Mouse (Mus musculus) intestine, embryonic 16.5 days (tissue): ENCODE data around the gene Slc17a6. TPM values are rescaled to one million over a fixed set of nuclear protein-coding genes. Genes with fewer than 3 reads are reported as not detected.

Source experiments
- ATAC-seq: fragments of 200-750 bp; cut with Nextera tagmentation; 2 replicates; pipeline ENCODE4 v1.8.0; 2017; ENCODE audit warnings: moderate TSS enrichment, moderate library complexity
- H3K27ac ChIP-seq: fragments of 300-500 bp; sonication (generic); 2 replicates; pipeline ENCODE4 v1.5.1; 2014; ENCODE audit warnings: mild to moderate bottlenecking, low read length
- H3K27me3 ChIP-seq: fragments of 300-500 bp; sonication (generic); replicated peaks from 2 replicates; pipeline ENCODE4 v1.6.1; 2014; ENCODE audit warnings: low read length, control low read depth, mixed read lengths; ENCODE audit not compliant: control insufficient read depth, insufficient read depth
- H3K36me3 ChIP-seq: fragments of 300-500 bp; sonication (generic); 2 replicates; pipeline ENCODE4 v1.6.1; 2014; ENCODE audit warnings: low read length, control low read depth; ENCODE audit not compliant: control insufficient read depth, insufficient read depth
- H3K4me1 ChIP-seq: fragments of 300-500 bp; sonication (generic); 2 replicates; pipeline ENCODE4 v1.6.1; 2014; ENCODE audit warnings: low read length, control low read depth, mixed read lengths; ENCODE audit not compliant: control insufficient read depth, insufficient read depth
- H3K4me2 ChIP-seq: fragments of 300-500 bp; sonication (generic); 2 replicates; pipeline ENCODE4 v1.6.1; 2014; ENCODE audit warnings: low read depth, low read length, control low read depth
- H3K4me3 ChIP-seq: fragments of 300-500 bp; sonication (generic); 2 replicates; pipeline ENCODE4 v1.5.1; 2014; ENCODE audit warnings: mild to moderate bottlenecking, low read length
- H3K9ac ChIP-seq: fragments of 300-500 bp; sonication (generic); 2 replicates; pipeline ENCODE4 v1.6.1; 2014; ENCODE audit warnings: low read depth, low read length
- H3K9me3 ChIP-seq: fragments of 300-500 bp; sonication (generic); 2 replicates; pipeline ENCODE4 v1.6.1; 2016; ENCODE audit warnings: low read length, control low read depth; ENCODE audit not compliant: control insufficient read depth
- WGBS: fragments of 180-500 bp; shearing (Covaris S2); extraction: QIAGEN DNeasy Blood & Tissue Kit; methylation state at CpG from one replicate; pipeline ENCODE4 v1.1.7; 2014; 5-methylcytosine and 5-hydroxymethylcytosine counted together
- polyA plus RNA-seq: library from polyadenylated mRNA; unstranded; fragments of >200 nt; fragmentation: Nextera tagmentation; extraction: Ambion mirVana; gene quantifications from 2 replicates; pipeline ENCODE4 v1.2.1, GENCODE M21; 2015

Slc17a6 gene
- polyA plus RNA-seq, 1 experiment from 2014 or later: 0.12 TPM

DNA sequence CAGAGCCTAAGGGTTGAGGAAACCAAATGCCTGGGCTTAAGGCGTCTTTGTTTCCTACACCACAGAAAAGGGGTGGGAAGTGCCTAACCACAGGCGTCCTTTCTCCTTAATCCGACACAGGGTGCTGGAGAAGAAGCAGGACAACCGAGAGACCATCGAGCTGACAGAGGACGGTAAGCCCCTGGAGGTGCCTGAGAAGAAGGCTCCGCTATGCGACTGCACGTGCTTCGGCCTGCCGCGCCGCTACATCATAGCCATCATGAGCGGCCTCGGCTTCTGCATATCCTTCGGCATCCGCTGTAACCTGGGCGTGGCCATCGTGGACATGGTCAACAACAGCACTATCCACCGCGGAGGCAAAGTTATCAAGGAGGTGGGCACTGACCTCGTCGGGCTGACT is 3.4 kb downstream of the Slc17a6 start:
- peaks cover 57% of the 10 kb centered on the region for H3K27me3 ChIP-seq

DNA sequence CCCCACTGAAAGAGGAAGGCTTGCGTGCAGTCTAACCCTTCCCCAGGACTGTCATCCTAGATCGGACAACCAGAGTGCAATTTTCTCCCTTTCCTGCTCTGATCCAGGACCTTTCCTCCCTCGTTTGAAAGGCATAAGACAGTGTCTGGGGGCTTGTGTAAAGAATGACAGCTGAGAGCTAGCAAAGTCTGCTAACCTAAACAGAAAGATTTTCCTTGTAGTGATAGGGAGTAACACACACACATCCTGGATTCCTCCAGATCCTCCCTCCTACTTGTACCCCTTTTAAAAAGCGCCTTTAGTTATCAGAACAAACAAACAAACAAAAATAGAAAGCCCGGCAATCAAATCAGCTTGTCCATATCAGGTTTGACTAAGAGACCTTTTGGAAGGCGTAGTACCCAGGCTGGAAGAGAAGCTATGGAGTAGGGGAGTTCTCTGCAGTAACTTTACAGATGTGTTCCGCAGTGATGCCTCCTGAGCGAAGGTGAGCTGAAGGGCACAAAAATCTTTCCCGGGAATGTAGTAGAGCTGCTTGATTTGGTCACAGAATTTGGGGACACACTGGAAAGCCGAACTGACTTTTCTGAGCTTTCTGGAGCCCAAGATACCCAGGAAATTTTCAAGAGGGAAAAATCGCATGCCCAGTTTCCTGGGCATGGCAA is 3.9 kb downstream of the Slc17a6 start:
- WGBS: 5% methylated on average over 11 of the region's 11 CpGs
- H3K27me3 ChIP-seq: peaks cover 57% of the 10 kb centered on the region
- ATAC-seq: no peak
- H3K27ac ChIP-seq: no peak overlapping the region
- H3K4me3 ChIP-seq: no peak overlapping the region
- H3K9ac ChIP-seq: no peak overlapping the region
- H3K9me3 ChIP-seq: no peaks in the 10 kb centered on the region
- no peaks in the 10 kb centered on the region for H3K36me3 ChIP-seq
- no peaks in the 10 kb centered on the region for H3K4me1 ChIP-seq
- H3K4me2 ChIP-seq: no peak overlapping the region

More for the DNA sequence above, 3.4 kb downstream of the Slc17a6 start:
- Histone ChIP-seq H3K9me3 (no peaks in the 10 kb centered on the region), H3K4me3 (no peak overlapping the region), H3K4me1 (no peaks in the 10 kb centered on the region), H3K9ac (no peak overlapping the region), H3K27ac (no peak overlapping the region), H3K36me3 (no peaks in the 10 kb centered on the region), H3K4me2 (no peak overlapping the region)
- WGBS: under 1% methylated on average over 23 of the region's 23 CpGs
- no peak for ATAC-seq

DNA sequence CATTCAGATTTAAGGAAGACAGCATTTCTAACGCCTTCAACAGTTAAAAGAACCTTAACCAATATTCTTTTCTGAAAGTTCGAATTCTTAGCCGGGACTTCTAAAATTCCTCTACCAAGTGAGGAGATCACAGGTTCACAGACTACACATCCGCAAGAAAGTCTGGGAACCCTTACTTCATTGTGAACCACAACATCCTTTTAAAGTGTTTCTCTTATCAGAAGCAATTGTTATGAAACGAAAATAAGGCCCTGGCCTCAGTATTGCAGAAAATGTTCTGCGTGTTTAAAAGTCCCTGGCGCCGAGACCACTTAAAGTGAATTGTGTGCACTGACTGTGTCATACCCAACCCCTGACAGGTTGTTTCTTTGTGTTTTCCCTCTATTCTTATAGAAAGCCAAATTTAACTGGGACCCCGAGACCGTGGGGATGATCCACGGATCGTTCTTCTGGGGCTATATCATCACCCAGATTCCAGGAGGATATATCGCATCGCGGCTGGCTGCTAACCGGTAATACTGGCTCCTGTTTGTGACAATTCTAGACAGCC is 4.7 kb downstream of the Slc17a6 start:
- no peak overlapping the region for H3K4me2 ChIP-seq
- H3K9ac ChIP-seq: no peak overlapping the region
- peaks cover 58% of the 10 kb centered on the region for H3K27me3 ChIP-seq
- no peaks in the 10 kb centered on the region for H3K4me1 ChIP-seq
- no peak for ATAC-seq
- no peaks in the 10 kb centered on the region for H3K9me3 ChIP-seq
- H3K4me3 ChIP-seq: no peak overlapping the region
- WGBS: 3% methylated on average over 16 of the region's 16 CpGs
- H3K27ac ChIP-seq: no peak overlapping the region
- H3K36me3 ChIP-seq: no peaks in the 10 kb centered on the region

DNA sequence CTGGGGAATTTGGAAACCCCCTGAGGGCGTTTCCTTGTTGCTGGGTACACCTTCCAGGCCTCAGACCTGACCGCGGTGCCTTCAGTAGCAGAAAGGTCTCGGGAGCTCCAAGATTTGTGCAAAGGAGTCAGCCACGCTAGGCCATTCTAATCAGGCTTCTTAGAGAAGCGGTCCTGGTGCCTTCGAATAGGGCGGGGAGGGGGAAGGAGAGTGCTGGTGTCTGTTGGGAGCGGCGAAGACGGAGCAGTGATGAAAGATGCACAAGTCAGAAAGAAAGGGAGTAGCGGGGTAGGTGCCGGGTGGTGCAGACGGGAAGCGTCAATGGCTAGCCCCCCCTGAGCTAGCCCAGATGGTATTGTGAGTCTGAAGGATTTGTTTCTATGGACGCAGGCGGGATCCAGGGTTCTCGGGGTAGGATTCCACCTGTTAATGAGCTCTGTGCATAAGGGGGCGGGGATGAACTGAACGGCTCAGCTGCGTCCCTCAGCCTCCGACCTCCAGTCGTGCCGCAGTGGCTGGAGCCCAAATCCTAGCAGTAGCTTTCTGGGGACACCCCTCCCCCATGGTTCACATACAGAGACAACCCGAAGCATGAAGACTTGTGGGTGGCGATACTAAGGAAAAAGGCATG is 5.3 kb downstream of the Slc17a6 start:
- ATAC-seq: no peak
- Histone ChIP-seq H3K4me2 (no peak overlapping the region), H3K4me3 (no peak overlapping the region), H3K27me3 (peaks cover 52% of the 10 kb centered on the region), H3K4me1 (no peaks in the 10 kb centered on the region), H3K9ac (no peak overlapping the region), H3K36me3 (no peaks in the 10 kb centered on the region), H3K27ac (no peak overlapping the region), H3K9me3 (no peaks in the 10 kb centered on the region)
- WGBS: under 1% methylated on average over 26 of the region's 26 CpGs

DNA sequence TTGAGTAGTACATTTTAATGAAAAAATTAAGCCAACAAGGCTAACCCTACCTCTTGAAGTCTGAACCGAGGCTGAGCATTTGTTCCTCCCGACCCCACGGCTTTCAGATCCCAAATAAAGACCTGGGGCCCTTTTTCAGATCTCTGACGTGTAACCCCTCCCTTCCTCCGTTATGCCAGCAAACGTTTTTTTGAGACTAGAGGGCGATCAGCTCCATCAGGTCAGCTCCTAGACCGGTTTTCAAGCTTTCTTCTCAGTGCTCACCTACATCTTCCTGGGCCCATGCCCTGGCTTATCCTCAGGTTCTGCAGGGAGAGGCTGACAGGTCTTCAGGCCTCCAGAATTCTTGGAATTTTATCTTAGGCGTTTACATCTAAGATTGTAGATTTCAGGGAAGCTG is 5.9 kb downstream of the Slc17a6 start:
- Histone ChIP-seq H3K9me3 (no peaks in the 10 kb centered on the region), H3K4me2 (no peak overlapping the region), H3K4me1 (no peaks in the 10 kb centered on the region), H3K36me3 (no peaks in the 10 kb centered on the region), H3K9ac (no peak overlapping the region), H3K4me3 (no peak overlapping the region), H3K27ac (no peak overlapping the region), H3K27me3 (peaks cover 46% of the 10 kb centered on the region)
- WGBS: 0% methylated on average over 9 of the region's 9 CpGs
- ATAC-seq: no peak

DNA sequence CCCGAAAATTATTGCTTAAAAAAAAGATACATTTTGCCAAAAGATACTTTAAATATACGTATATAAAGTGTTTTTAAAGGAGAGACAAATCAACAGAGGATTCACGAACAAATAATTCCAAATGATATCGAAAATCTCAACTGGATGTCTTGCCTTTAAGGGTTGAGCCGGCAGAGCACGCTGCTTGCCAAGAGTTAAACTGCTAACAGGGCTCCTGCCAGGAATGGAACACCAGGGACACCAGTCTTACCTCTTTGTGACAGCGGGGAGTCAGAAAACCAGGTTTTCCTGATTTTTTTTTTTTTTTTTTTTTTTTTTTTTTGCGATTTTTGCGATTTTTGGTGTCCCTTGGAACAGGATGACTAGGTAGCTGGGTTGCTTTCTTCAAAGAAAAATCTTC is 6.5 kb downstream of the Slc17a6 start:
- Histone ChIP-seq H3K36me3 (no peaks in the 10 kb centered on the region), H3K9me3 (no peaks in the 10 kb centered on the region), H3K9ac (no peak overlapping the region), H3K27ac (no peak overlapping the region), H3K27me3 (peaks cover 45% of the 10 kb centered on the region), H3K4me2 (no peak overlapping the region), H3K4me1 (no peaks in the 10 kb centered on the region), H3K4me3 (no peak overlapping the region)
- ATAC-seq: no peak
- WGBS: 4% methylated on average over 9 of the region's 9 CpGs

DNA sequence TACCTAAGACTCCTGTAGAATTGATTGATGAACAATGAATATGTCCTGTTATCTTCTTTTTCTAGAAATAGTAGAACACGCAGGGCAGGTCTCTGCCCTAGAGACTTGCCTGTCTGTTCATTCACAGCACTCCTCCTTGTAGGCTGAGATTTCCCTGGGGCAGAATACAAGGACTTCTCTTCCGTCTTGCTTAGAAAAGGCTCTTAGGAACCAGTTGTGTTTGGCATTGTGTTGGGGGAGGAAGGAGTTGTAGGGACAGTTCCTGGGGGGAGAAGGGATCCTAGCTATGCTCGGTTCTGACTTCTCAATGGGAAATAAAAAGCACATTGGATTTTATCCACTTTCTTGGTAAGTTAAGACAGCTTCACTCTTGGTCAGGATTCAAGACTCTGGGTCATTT is 7.4 kb downstream of the Slc17a6 start:
- no peak for ATAC-seq
- H3K27me3 ChIP-seq: peaks cover 38% of the 10 kb centered on the region
- WGBS: 7% methylated on average over 3 of the region's 3 CpGs

DNA sequence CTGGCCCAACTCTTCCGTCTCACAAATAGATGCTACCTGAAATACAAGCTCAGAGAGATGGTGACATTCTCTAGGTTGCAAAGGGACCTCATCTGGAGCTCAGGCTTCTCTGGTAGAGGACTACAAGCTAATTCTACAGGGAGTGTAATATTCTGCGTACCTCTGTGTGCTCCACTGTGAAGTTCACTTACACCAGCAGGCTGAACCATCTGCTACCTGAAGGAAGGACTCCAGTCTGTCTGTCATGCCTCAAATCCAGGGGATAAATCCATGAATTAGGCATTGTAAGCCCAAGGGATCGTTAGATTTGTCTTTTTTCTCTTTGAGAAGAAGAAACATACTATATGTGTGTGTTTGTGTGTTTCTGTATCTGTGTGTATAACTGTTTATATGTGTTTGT is 9.4 kb downstream of the Slc17a6 start:
- Histone ChIP-seq H3K9ac (no peak overlapping the region), H3K9me3 (no peaks in the 10 kb centered on the region), H3K4me1 (no peaks in the 10 kb centered on the region), H3K27me3 (peaks cover 20% of the 10 kb centered on the region), H3K4me3 (no peak overlapping the region), H3K27ac (no peak overlapping the region), H3K36me3 (no peaks in the 10 kb centered on the region), H3K4me2 (no peak overlapping the region)
- WGBS: 67% methylated on average over 3 of the region's 3 CpGs
- no peak for ATAC-seq

More for the DNA sequence above, 7.4 kb downstream of the Slc17a6 start:
- Histone ChIP-seq H3K4me1 (no peaks in the 10 kb centered on the region), H3K36me3 (no peaks in the 10 kb centered on the region), H3K4me3 (no peak overlapping the region), H3K4me2 (no peak overlapping the region), H3K27ac (no peak overlapping the region), H3K9me3 (no peaks in the 10 kb centered on the region), H3K9ac (no peak overlapping the region)

DNA sequence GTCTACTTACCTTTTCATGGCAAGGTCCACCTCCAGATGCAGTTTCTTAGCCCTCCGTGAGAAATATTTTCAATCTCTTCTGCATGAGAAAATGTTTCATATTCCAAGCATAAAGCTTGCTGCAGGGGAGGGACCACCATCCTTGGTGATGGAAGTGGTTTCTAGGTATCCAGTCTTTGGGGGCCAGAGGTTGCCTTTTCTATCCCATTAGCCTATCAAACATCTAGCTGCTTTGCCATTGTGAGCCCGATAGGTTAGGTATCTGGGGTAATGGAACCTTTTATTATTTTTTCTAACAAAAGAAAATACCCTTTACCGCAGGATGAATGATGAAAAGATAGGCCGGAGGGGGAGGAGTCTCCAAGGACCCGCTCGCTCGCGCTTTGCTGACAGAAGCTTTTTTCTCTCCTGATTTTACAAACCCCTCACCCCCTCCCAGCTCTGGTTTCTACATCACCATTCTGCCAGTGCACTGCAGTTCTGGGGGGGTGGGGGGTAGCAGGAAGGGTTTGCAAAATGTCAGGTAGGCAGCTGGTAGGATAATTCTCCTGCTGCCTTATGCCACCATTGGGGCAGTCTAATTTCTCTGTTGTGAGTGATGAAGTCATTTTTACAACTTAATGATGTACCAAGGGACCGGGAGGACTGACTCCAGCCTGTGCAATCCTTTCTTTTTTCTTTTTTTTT is 10.9 kb downstream of the Slc17a6 start:
- H3K27ac ChIP-seq: no peak overlapping the region
- H3K4me2 ChIP-seq: no peak overlapping the region
- H3K27me3 ChIP-seq: peaks cover 8% of the 10 kb centered on the region; the same call in 1 of the 2 replicates
- no peaks in the 10 kb centered on the region for H3K4me1 ChIP-seq
- WGBS: 9% methylated on average over 9 of the region's 9 CpGs
- ATAC-seq: no peak
- H3K9me3 ChIP-seq: no peaks in the 10 kb centered on the region
- no peaks in the 10 kb centered on the region for H3K36me3 ChIP-seq
- H3K9ac ChIP-seq: no peak overlapping the region
- no peak overlapping the region for H3K4me3 ChIP-seq
